Mouse (Mus musculus): ENCODE results near the gene Ankrd34a.

Gene Ankrd34a

DNA sequence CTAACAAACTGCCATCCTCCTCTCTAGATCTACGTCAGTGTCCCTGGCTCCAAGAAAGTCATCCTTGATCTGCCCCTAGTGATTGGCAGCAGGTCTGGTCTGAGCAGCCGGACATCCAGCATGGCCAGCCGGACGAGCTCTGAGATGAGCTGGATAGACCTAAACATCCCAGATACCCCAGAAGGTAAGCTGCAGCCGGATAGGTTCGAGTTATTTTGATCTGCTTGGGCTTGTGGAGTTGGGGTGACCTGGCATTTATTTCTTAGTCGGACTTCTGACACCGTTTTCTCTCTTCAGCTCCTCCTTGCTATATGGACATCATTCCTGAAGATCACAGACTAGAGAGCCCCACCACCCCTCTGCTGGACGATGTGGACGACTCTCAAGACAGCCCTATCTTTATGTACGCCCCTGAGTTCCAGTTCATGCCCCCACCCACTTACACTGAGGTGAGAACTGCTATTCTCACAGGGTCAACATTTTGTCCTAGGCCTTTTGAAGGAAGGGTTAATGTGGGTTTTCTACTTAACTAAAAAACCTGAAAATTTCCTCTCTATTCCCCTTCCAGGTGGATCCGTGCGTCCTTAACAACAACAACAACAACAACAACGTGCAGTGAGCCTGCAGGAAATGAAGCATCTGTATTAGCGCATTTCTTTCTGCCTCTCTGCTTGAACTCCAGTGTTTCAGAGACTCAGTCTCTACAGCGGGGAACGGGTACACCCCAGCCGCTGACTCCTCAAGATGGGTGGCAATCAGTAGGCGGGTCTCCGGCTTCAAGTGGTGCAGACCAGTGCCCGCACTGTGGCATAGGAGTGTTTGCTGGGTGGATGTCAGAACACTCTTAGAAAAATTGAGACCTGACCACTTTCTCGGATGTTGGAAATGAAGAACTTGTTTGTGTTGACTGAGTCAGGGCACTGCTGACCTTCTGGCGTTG, 36.3 kb upstream of the Ankrd34a start:
- in situ Hi-C loops (cut with MboI; ENCODE audit: low pct_unique_long_range_greater_than_20kb in 1 of 2, low sequenced_read_pairs in 2 of 2, unreplicated experiment in 1 of 2), result loop anchor here in 1 of 2 experiments (25.0 kb wide), 1 partner anchor 602 kb away; the partner anchor contains the start of gene Acp6

DNA sequence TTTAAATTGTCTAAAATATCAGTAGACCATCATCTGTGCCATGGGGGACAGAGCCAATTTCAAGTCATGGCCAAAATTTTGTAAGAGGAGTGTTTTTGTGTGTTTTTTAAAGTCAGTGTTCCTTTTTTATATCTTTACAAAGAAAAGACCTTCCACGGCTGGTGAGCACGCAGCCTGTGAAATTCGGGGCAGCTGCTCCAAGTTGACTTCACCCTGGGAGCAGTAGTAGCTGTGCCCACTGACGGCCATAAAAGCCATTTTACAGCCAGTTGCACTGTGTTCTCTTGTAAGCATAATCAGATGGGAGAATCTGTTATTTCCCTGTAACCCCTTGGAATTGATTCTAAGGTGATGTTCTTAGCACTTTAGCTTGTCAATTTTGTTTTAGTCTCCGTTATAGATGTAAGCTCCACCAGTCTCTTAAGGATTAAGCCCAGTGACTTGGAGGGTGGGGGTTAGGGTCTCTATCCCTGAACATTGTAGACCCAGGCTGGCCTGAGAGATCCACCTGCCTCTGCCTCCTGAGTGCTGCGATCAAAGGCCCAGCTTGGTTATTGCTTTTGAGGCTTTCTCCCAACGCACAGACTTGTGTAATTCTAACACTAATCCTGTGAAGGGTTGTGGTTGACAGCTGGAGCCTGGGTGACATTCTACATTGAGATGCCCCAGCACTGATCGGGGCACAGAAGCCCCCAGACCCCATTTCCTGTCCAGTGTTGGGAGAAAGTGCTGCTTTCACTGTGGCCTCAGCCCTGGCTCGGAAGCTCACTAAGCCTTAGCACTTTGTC, 35.4 kb upstream of the Ankrd34a start:
- in situ Hi-C loops (cut with MboI; ENCODE audit: low pct_unique_long_range_greater_than_20kb in 1 of 2, low sequenced_read_pairs in 2 of 2, unreplicated experiment in 1 of 2), result loop anchor here in 1 of 2 experiments (25.0 kb wide), 1 partner anchor 601 kb away; the partner anchor contains the start of gene Acp6

DNA sequence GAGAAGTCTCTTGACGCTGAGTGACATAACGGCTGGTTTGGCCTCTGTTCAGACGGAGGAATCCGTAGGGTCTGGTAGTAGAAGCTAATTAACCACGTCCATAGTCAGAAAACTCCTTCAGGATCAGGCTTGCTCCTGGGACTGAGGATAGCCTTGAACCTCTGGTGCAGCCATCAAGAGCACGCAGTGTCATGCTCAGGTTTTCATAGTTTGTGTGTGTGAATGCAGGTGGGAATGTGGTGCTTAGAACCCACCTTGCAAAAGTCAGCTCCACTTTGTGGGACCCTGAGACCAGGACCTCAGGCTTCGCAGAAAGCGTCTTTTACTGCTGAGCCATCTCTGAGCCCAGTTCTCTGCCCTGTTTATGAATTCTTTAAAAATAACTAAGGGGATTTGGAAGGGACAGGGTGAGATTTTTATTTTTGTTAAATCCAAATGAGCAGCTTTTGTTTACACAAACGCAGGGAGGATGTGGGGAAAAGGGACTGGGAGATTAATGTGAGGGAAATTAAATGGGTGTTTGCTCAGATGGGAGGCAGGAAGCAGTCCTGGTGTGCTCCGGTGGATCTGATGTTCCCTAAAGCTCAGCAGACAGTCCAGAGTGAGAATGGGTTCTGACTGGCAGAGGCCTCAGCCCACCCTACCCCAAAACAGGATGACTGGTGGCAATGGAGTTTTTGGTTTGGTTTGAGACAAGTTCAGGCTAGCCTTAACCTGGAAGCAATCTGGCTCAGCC, 34.3 kb upstream of the Ankrd34a start:
- in situ Hi-C loops (cut with MboI; ENCODE audit: low pct_unique_long_range_greater_than_20kb in 1 of 2, low sequenced_read_pairs in 2 of 2, unreplicated experiment in 1 of 2), result loop anchor here in 1 of 2 experiments (25.0 kb wide), 1 partner anchor 600 kb away; the partner anchor contains the start of gene Acp6

DNA sequence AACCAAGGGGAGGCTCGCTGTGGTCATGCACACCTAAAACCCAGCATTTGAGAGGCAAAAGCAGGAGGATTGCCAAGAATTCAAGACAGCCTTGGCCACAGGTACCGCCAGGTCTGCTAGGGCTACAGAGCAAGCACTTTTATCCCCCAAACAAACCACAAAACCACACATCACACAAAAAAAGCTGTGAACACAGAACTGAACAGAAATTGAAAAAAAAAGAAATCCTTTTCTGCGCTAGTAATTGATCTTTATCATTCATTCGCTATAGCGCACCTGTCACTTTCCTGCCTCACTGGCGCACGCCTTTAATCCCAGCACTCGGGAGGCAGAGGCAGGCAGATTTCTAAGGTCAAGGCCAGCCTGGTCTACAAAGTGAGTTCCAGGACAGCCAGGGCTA, 33.2 kb upstream of the Ankrd34a start:
- in situ Hi-C loops (cut with MboI; ENCODE audit: low pct_unique_long_range_greater_than_20kb in 1 of 2, low sequenced_read_pairs in 2 of 2, unreplicated experiment in 1 of 2), result loop anchor here in 1 of 2 experiments (25.0 kb wide), 1 partner anchor 599 kb away; the partner anchor contains the start of gene Acp6

DNA sequence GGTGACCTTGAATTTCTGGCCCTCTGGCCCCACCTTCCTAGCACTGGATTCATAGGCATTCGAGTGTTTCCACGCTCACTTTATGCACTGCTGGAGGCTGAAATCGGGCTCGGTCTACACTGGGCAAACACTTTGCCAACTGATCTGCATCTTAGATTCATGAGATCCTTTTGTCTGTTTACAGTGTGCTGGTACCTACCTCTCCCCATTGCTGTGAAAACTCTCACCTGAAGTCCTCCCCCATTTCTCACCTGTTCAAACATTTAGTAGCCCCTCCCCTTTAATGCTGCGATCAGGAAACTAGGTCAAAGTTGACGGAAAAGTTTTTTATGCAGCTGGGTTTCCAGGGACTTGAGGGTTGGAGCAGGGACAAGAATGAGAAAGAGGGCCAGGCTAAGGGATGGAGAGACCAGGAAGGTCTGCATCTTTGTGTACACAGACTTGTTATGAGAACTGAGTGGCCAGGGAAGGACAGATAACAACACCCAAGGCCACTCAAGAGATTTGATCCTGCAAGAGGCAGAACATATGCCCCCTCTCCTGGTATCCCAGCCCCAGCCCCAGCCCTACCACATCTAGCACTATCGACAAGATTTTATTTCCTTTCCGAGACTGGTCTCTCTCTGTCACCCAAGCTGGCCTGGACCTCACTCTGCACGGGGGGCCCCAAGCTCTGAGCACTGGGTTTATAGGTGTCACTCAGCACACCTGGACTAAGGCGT, 32.4 kb upstream of the Ankrd34a start:
- in situ Hi-C loops (cut with MboI; ENCODE audit: low pct_unique_long_range_greater_than_20kb in 1 of 2, low sequenced_read_pairs in 2 of 2, unreplicated experiment in 1 of 2), result loop anchor here in 1 of 2 experiments (25.0 kb wide), 1 partner anchor 598 kb away; the partner anchor contains the start of gene Acp6

DNA sequence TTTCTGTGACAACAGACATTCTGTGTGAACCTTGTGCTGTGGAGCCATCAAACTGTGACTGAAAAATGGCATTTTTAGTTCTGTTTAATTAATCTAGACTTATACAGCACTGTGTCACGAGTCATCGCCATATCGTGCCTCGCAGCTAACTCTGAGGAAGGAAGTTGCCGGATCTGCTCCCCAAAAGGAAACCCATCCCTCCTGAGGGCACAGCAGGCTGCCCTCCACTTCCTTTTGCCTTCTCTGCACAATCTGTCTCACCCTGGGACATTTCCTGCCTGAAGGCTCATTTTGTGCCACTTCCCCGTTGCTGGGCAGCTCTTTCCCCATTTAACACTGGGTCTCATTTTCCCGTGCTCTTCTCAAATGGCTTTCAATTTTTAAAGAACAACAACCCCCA, 31.8 kb upstream of the Ankrd34a start:
- in situ Hi-C loops (cut with MboI; ENCODE audit: low pct_unique_long_range_greater_than_20kb in 1 of 2, low sequenced_read_pairs in 2 of 2, unreplicated experiment in 1 of 2), result loop anchor here in 1 of 2 experiments (25.0 kb wide), 1 partner anchor 598 kb away; the partner anchor contains the start of gene Acp6

DNA sequence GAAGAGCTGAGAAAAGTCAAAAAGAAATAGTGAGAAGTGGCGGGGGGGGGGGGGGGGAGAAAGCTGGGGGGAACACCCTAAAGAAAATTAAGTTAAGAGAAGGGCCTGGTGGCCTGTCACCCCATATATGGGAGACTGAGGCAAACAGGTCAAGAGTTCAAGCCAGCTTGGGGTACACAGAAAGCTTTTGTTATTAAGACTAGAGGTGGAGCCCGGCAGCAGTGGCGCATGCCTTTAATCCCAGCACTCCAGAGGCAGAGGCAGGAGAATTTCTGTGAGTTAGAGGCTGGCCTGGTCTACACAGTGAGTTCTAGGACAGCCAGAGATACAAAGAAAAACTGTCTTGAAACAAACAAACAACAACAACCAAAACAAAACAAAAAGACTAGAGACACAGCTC, 31.3 kb upstream of the Ankrd34a start:
- in situ Hi-C loops (cut with MboI; ENCODE audit: low pct_unique_long_range_greater_than_20kb in 1 of 2, low sequenced_read_pairs in 2 of 2, unreplicated experiment in 1 of 2), result loop anchor here in 1 of 2 experiments (25.0 kb wide), 1 partner anchor 597 kb away; the partner anchor contains the start of gene Acp6

DNA sequence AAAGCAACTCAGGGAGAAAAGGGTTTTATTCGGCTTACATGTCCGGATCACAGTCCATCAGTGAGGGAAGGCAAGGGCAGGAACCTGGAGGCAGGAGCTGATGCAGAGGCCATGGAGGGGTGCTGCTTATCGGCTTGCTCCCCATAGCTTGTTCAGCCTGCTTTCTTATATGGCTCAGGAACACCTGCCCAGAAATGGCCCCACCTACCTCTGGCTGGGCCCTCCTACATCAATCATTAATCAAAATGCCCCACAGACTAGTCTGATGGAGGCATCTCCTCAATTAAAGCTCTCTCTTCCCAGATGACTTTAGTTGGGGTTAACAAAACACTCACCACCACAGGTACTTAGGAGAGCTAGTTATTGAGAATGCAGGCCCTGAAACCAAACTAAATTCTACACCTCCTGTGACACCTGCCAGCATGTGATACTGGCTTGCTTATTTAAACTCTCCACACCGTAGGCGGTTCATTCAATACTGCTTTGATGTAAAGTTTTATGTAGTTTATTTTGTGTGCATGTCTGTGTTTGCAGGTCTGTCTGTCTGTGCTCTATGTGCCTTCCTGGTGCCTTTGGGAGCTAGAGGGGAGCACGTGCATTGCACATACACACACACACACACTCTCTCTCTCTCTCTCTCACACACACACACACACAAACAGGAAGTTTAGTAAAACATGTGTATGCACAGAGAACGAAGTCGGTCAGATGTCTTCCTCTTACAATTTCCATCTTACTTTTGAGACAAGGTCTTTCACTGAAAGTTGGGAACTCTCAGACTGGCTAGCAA, 29.6 kb upstream of the Ankrd34a start:
- in situ Hi-C loops (cut with MboI; ENCODE audit: low pct_unique_long_range_greater_than_20kb in 1 of 2, low sequenced_read_pairs in 2 of 2, unreplicated experiment in 1 of 2), result loop anchor here in 1 of 2 experiments (25.0 kb wide), 1 partner anchor 595 kb away; the partner anchor contains the start of gene Acp6

DNA sequence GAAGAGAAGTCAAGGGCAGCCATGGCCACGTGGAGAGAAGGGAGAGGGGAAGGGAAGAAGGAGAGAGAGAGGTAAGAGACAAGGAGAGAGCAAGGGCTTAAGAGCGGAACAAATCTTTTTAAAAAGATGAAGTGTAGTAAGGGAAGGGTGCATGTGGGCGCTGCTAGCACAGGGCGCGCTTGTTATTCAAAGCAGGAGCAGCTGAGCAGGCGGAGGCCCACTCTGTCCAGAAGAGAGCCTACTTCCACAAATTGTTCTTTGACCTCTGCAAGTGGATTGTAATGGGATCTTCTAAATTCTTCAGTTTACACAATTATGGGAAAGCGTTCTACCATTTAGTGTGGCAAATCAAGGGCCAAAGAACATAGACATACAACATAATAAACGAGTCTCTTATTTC, 27.8 kb upstream of the Ankrd34a start:
- in situ Hi-C loops (cut with MboI; ENCODE audit: low pct_unique_long_range_greater_than_20kb in 1 of 2, low sequenced_read_pairs in 2 of 2, unreplicated experiment in 1 of 2), result loop anchor here in 1 of 2 experiments (25.0 kb wide), 1 partner anchor 594 kb away; the partner anchor contains the start of gene Acp6

DNA sequence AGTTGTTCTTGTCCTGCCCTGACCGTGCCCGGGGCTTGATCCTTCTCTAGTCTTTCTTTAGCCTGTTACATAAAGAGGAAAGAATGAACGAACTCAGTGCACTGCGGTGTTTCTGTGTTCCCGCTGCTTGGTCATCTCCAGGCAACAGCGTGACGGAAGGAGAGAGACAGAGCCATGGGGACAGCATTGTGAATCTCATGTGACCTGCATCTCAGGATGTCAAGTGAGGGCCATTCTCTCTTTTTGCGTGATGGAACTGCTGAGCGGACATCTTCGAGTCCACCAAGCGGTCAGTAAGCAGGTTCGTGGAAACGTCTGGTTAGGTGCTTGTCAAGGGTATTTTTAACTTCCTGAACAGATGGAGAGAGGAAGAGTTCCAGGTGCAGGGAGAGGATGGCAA, 26.9 kb upstream of the Ankrd34a start:
- in situ Hi-C loops (cut with MboI; ENCODE audit: low pct_unique_long_range_greater_than_20kb in 1 of 2, low sequenced_read_pairs in 2 of 2, unreplicated experiment in 1 of 2), result loop anchor here in 1 of 2 experiments (25.0 kb wide), 1 partner anchor 593 kb away; the partner anchor contains the start of gene Acp6

DNA sequence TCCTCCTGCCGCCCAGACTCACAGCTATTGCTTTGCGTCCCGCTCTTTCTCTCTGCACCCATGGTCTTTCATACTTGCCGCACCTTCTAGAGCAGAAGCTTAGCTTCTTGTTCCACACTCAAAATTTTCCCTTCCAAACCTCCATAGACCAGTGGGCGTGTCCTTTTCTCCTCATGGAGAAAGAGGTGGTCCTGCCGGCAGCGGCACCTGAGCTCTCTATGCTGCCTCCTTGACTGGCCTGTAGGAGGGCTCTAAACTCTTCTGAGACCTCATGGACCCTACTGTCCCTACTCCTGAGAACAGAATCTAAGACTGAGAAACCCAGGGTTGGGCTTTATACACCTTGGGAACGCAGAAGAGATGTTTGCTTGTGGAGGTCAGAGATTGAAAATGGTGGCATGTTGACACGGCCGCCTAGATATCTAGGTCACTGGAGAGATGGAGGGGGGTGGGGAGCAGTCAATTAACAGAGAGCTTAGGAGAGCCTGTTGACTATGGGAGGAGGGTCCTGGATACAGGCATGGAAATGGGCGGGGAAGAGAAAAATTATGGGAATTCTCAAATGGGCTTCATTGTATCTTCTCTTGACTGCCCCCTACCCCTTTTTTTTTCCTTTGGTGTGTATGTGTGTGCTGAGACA, 26.4 kb upstream of the Ankrd34a start:
- in situ Hi-C loops (cut with MboI; ENCODE audit: low pct_unique_long_range_greater_than_20kb in 1 of 2, low sequenced_read_pairs in 2 of 2, unreplicated experiment in 1 of 2), result loop anchor here in 1 of 2 experiments (25.0 kb wide), 1 partner anchor 592 kb away; the partner anchor contains the start of gene Acp6

DNA sequence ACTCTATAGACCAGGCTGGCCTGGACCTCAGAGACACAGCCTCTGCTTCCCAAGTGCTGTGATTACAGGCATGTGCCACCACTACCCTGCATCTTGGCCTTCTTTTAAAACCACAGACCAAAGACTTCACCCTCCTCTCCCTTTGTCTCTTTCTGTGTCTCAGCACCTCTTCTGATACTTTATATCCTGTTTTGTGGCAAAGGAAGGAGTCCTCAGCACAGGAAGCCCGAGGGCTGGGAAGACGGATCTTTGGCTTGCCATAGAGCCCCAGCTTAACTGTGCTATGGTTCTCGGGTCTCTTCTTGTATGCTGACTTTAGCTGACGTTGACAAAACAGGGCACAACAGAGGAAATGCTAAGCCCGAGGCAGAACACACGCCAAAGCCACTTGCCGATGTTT, 25.8 kb upstream of the Ankrd34a start:
- in situ Hi-C loops (cut with MboI; ENCODE audit: low pct_unique_long_range_greater_than_20kb in 1 of 2, low sequenced_read_pairs in 2 of 2, unreplicated experiment in 1 of 2), result loop anchor here in 1 of 2 experiments (25.0 kb wide), 1 partner anchor 592 kb away; the partner anchor contains the start of gene Acp6

DNA sequence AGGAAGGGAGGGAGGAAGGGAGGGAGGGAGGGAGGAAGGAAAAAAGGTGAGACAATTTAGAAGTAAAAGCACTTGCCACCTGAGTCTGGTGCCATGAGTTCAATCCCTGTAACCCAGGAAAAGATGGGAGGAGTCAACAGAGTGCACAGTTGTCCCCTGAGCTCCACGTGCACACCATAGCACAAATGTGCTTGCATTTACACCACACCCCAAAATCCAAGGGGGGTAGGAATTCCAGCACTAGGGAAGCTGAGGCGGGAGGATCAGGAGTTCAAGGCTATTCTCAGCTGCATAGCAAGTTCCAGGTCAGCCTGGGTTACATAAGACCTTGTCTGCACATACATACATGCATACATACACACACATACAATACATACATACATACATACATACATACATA, 25.1 kb upstream of the Ankrd34a start:
- in situ Hi-C loops (cut with MboI; ENCODE audit: low pct_unique_long_range_greater_than_20kb in 1 of 2, low sequenced_read_pairs in 2 of 2, unreplicated experiment in 1 of 2), result loop anchor here in 1 of 2 experiments (25.0 kb wide), 1 partner anchor 591 kb away; the partner anchor contains the start of gene Acp6

DNA sequence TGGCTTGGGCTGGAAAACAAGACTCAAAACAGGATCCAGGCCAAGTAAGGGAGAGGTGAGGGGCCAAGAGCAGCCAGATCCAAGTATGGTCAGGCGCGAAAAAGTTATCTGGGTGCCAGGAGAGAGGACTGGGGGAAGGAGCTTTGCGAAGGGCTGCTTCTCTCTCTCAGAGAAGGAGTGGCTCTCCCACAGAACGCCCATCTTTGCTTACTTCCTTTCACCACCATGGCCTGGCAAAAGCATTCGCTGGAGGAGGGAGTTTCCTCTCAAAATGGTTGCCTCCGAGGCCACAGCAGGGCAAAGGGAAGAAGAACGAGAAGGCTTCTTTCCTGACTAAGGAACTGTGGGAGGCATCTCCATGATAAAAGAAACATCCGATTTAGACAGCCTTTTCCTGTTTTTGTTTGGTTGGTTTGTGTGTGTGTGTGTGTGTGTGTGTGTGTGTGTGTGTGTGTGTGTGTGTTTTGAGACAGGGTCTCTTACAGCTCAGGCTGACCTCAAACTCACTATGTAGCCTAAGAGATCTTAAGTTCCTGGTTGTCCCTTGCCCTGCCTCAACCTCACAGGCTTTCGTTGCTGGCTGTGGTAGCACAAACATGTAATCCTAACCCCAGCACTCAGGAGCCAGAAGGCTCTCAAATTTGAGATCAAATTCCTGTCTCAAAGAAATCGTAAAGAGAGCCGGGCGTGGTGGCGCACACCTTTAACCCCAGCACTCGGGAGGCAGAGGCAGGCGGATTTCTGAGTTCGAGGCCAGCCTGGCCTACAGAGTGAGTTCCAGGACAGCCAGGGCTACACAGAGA, 24.3 kb upstream of the Ankrd34a start:
- in situ Hi-C loops (cut with MboI; ENCODE audit: low pct_unique_long_range_greater_than_20kb in 1 of 2, low sequenced_read_pairs in 2 of 2, unreplicated experiment in 1 of 2), result loop anchor here in 1 of 2 experiments (25.0 kb wide), 1 partner anchor 590 kb away; the partner anchor contains the start of gene Acp6
